Mouse (Mus musculus) CD4-positive helper T cell, adult 2 months (primary cell): ENCODE results near the gene Mapre1.
A peak's percentile ranks its signal among the peaks of the same experiment; 100 is the strongest.
"Not testable (repeated sequence)": the region's sequence is repeated elsewhere in the genome, so short reads cannot be mapped to it uniquely, and the experiment has no call there.

ENCODE experiments used
- DNase-seq: peaks from one replicate; pipeline ENCODE4 v3.0.0-alpha.2; 2012; ENCODE audit warnings: low read depth, missing footprints, low spot score

Gene Mapre1

GRCm38 (mm10) chr2:153740500-153741436, at the start of gene Mapre1:
Gene Mapre1, plus strand, starts transcription at chr2:153741274.
- DNase-seq = peak; percentile 99

- DNase-seq = not testable (repeated sequence)
These were observed 47.7 kb upstream of the Mapre1 start for GRCm38 (mm10) chr2:153693413-153693812.

- peak; percentile 68 for DNase-seq
These were observed 46.5 kb upstream of the Mapre1 start for GRCm38 (mm10) chr2:153694462-153695085.

- no peak for DNase-seq
These were observed 44.7 kb upstream of the Mapre1 start, which contains the start of gene Dnmt3c for GRCm38 (mm10) chr2:153696352-153696751. Gene Dnmt3c, plus strand, starts transcription at chr2:153696652.

GRCm38 (mm10) chr2:153703389-153703788, 37.7 kb upstream of the Mapre1 start:
- DNase-seq = no peak

GRCm38 (mm10) chr2:153710701-153711330, 30.3 kb upstream of the Mapre1 start:
- DNase-seq = peak; percentile 29

GRCm38 (mm10) chr2:153712646-153713091, 28.4 kb upstream of the Mapre1 start:
- no peak for DNase-seq

GRCm38 (mm10) chr2:153713227-153713626, 27.8 kb upstream of the Mapre1 start:
- DNase-seq = no peak

GRCm38 (mm10) chr2:153717861-153718260, 23.2 kb upstream of the Mapre1 start:
- DNase-seq = not testable (repeated sequence)

GRCm38 (mm10) chr2:153723098-153723497, 18.0 kb upstream of the Mapre1 start:
- no peak for DNase-seq

GRCm38 (mm10) chr2:153724424-153724823, 16.6 kb upstream of the Mapre1 start:
- no peak for DNase-seq

GRCm38 (mm10) chr2:153724871-153725270, 16.2 kb upstream of the Mapre1 start:
- no peak for DNase-seq

- no peak for DNase-seq
These were observed 15.8 kb upstream of the Mapre1 start for GRCm38 (mm10) chr2:153725291-153725690.

- no peak for DNase-seq
These were observed 7.0 kb upstream of the Mapre1 start for GRCm38 (mm10) chr2:153734033-153734432.

- no peak for DNase-seq
These were observed 477 bp downstream of the Mapre1 start for GRCm38 (mm10) chr2:153741437-153742065.

GRCm38 (mm10) chr2:153747994-153748393, 6.9 kb downstream of the Mapre1 start:
- no peak for DNase-seq

- no peak for DNase-seq
These were observed 9.3 kb downstream of the Mapre1 start for GRCm38 (mm10) chr2:153750363-153750762.

- DNase-seq = no peak
These were observed 21.0 kb downstream of the Mapre1 start for GRCm38 (mm10) chr2:153762121-153762520.

GRCm38 (mm10) chr2:153767484-153767883, 26.4 kb downstream of the Mapre1 start:
- no peak for DNase-seq

GRCm38 (mm10) chr2:153768881-153769280, 27.8 kb downstream of the Mapre1 start:
- DNase-seq = no peak

- no peak for DNase-seq
These were observed 31.9 kb downstream of the Mapre1 start for GRCm38 (mm10) chr2:153772950-153773349.

- no peak for DNase-seq
These were observed 34.4 kb downstream of the Mapre1 start for GRCm38 (mm10) chr2:153775472-153775871.
